Mouse (Mus musculus): Measurements from ENCODE around the gene Opn1mw.
"Not testable (repeated sequence)": the region's sequence is repeated elsewhere in the genome, so short reads cannot be mapped to it uniquely, and the experiment has no call there.

Opn1mw gene

GRCm38 (mm10) chrX:74127164-74127563 is at the start of gene Opn1mw:
Gene Opn1mw (plus strand): TSS chrX:74127464.
- no peak for DNase-seq

- DNase-seq, result peak; percentile 2
Observed at GRCm38 (mm10) chrX:74084276-74084837, 42.9 kb upstream of the Opn1mw start.

- peak; percentile 92 for DNase-seq
Observed at GRCm38 (mm10) chrX:74084946-74085498, 42.2 kb upstream of the Opn1mw start.

GRCm38 (mm10) chrX:74085601-74086038 is 41.6 kb upstream of the Opn1mw start:
- DNase-seq, result peak; percentile 95

GRCm38 (mm10) chrX:74095130-74095529 is 32.1 kb upstream of the Opn1mw start:
- DNase-seq, result no peak

GRCm38 (mm10) chrX:74103457-74104188 is 23.6 kb upstream of the Opn1mw start:
- no peak for DNase-seq

- DNase-seq, result no peak
Observed at GRCm38 (mm10) chrX:74105916-74106315, 21.3 kb upstream of the Opn1mw start.

GRCm38 (mm10) chrX:74108747-74109146 is 18.5 kb upstream of the Opn1mw start:
- no peak for DNase-seq

GRCm38 (mm10) chrX:74114036-74114435 is 13.2 kb upstream of the Opn1mw start:
- no peak for DNase-seq

- peak; percentile 53 for DNase-seq
Observed at GRCm38 (mm10) chrX:74115511-74115910, 11.8 kb upstream of the Opn1mw start.

GRCm38 (mm10) chrX:74124975-74125374 is 2.3 kb upstream of the Opn1mw start:
- no peak for DNase-seq

GRCm38 (mm10) chrX:74135263-74135662 is 8.0 kb downstream of the Opn1mw start, which contains the start of gene Mecp2:
Gene Mecp2 (minus strand): TSS chrX:74135363.
- not testable (repeated sequence) for DNase-seq

- no peak for DNase-seq
Observed at GRCm38 (mm10) chrX:74167738-74168137, 40.5 kb downstream of the Opn1mw start, which contains the start of gene Tex28. Gene Tex28 (minus strand): TSS chrX:74167838.

- DNase-seq, result no peak
Observed at GRCm38 (mm10) chrX:74176959-74177358, 49.7 kb downstream of the Opn1mw start, which contains the start of gene Tktl1. Gene Tktl1 (plus strand): TSS chrX:74177259.
